Mouse (Mus musculus): ENCODE data around the gene Slc9b1. TPM values are rescaled to one million over a fixed set of nuclear protein-coding genes. Genes with fewer than 3 reads are reported as not detected.

Gene Slc9b1
- total and polyA plus RNA-seq, 2 experiments from 2014 or later: 0.20 TPM; not detected in 1

DNA sequence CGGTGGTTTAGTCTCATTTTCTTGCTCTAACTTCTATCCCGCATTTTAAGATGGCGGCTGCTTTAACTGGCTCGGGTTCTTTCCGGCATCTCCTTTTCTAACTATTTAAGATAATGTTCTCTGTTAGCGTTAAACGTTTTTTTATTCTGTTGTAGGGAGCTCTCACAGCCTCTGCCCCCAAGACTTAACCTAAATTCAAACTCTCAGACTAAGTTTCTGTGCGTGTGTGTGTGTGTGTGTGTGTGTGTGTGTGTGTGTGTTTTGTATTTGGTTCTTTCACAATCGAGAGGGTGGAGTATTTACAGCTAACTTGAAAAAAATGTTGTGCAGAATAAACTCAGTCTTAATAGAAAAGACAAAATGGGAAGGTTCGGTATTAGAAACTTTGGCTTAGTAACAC lies 92.8 kb downstream of the Slc9b1 start:
- no peaks in the 10 kb centered on the region for H3K27me3 ChIP-seq (ENCODE audit: control insufficient read depth, insufficient read depth, low read length)
- peaks cover 9% of the 10 kb centered on the region; the same call in 1 of the 2 replicates for H3K36me3 ChIP-seq (replicated peaks; ENCODE audit: control insufficient read depth, insufficient read depth, low read length)
- H3K9ac ChIP-seq (replicated peaks; ENCODE audit: low read depth, low read length): peak overlapping the region; percentile 96
- peaks cover 31% of the 10 kb centered on the region for H3K4me1 ChIP-seq (ENCODE audit: control insufficient read depth, insufficient read depth)
- no peak for DNase-seq (ENCODE audit: low spot score)
- ATAC-seq (ENCODE audit: insufficient read depth, low read depth): no peak
- WGBS: 7% methylated on average over 10 of the region's 10 CpGs
- H3K9me3 ChIP-seq (replicated peaks; ENCODE audit: control insufficient read depth, low read length): no peaks in the 10 kb centered on the region
- peak overlapping the region; percentile 100 for H3K27ac ChIP-seq (ENCODE audit: low read depth)
- TF ChIP-seq EP300 (IDR thresholded peaks at IDR 0.05; ENCODE audit: low read depth) (no peak), CTCF (IDR thresholded peaks at IDR 0.05; ENCODE audit: low read depth) (no peak)
- H3K4me3 ChIP-seq (ENCODE audit: low read depth, low read length): peak overlapping the region; percentile 68
- peak overlapping the region; percentile 95 for H3K4me2 ChIP-seq (ENCODE audit: low read depth, low read length)

DNA sequence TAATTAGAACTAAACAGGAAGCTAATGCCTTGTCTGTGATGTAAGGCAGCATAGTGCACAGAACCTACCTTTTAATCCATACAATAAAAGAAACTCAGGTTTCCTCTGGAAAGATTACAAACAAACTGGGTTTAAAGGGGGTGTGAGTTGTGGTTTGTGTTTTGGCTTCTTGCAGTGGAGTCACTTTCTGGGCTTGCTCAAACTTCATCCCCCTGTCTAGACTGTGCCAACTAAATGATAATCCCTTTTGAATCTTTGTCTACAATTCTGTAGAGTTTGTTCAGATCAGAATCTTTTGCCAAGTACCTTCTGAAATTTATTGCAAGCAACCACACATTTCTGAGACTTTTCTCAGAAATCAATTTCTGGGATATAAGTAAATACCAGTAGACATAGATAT lies 97.1 kb downstream of the Slc9b1 start:
- Histone ChIP-seq H3K9me3 (replicated peaks; ENCODE audit: control insufficient read depth, low read length) (no peaks in the 10 kb centered on the region), H3K36me3 (replicated peaks; ENCODE audit: control insufficient read depth, insufficient read depth, low read length) (peaks cover 15% of the 10 kb centered on the region; the same call in 1 of the 2 replicates), H3K27me3 (ENCODE audit: control insufficient read depth, insufficient read depth, low read length) (no peaks in the 10 kb centered on the region), H3K4me2 (ENCODE audit: low read depth, low read length) (peak overlapping the region; percentile 2), H3K27ac (ENCODE audit: low read depth) (peak overlapping the region; percentile 51; the same call in 1 of the 2 replicates), H3K4me1 (ENCODE audit: control insufficient read depth, insufficient read depth) (peaks cover 31% of the 10 kb centered on the region), H3K9ac (replicated peaks; ENCODE audit: low read depth, low read length) (no peak overlapping the region), H3K4me3 (ENCODE audit: low read depth, low read length) (no peak overlapping the region)
- no peak for DNase-seq (ENCODE audit: low spot score)
- TF ChIP-seq CTCF (IDR thresholded peaks at IDR 0.05; ENCODE audit: low read depth) (no peak), EP300 (IDR thresholded peaks at IDR 0.05; ENCODE audit: low read depth) (no peak)
- no peak for ATAC-seq (ENCODE audit: insufficient read depth, low read depth)

Other genes starting within 250 kb of the Slc9b1 start
- 2.4 and 6.0 TPM in 2 replicates for gene Cenpe, start 135.5 kb upstream of the Slc9b1 start, total RNA-seq (2014; rRNA removed; ENCODE audit: low replicate concordance)
- gene Cenpe, start 135.5 kb upstream of the Slc9b1 start, polyA plus RNA-seq (2015; fragmentation: Nextera tagmentation; extraction: Ambion mirVana): 4.9 and 5.5 TPM in 2 replicates
- gene Bdh2, start 66.8 kb upstream of the Slc9b1 start, total RNA-seq (2014; rRNA removed; ENCODE audit: low replicate concordance): 3.2 TPM in 1 of 2 replicates, not detected in the other
- 2.7 TPM in 2 replicates for gene Bdh2, start 66.8 kb upstream of the Slc9b1 start, polyA plus RNA-seq (2015; fragmentation: Nextera tagmentation; extraction: Ambion mirVana)
- 0.39 TPM in 1 of 2 replicates, not detected in the other for gene Slc9b2, start 40.3 kb upstream of the Slc9b1 start, total RNA-seq (2014; rRNA removed; ENCODE audit: low replicate concordance)
- 0.11 TPM in 2 replicates for gene Slc9b2, start 40.3 kb upstream of the Slc9b1 start, polyA plus RNA-seq (2015; fragmentation: Nextera tagmentation; extraction: Ambion mirVana)
- 20.7 and 20.8 TPM in 2 replicates for gene Cisd2, start 75.9 kb downstream of the Slc9b1 start, total RNA-seq (2014; rRNA removed; ENCODE audit: low replicate concordance)
- gene Cisd2, start 75.9 kb downstream of the Slc9b1 start, polyA plus RNA-seq (2015; fragmentation: Nextera tagmentation; extraction: Ambion mirVana): 43.0 and 48.2 TPM in 2 replicates
- gene Ube2d3, start 90.1 kb downstream of the Slc9b1 start, total RNA-seq (2014; rRNA removed; ENCODE audit: low replicate concordance): 944 and 1,112 TPM in 2 replicates
- 419 and 429 TPM in 2 replicates for gene Ube2d3, start 90.1 kb downstream of the Slc9b1 start, polyA plus RNA-seq (2015; fragmentation: Nextera tagmentation; extraction: Ambion mirVana)
- 30.1 and 36.0 TPM in 2 replicates for gene Manba, start 137.6 kb downstream of the Slc9b1 start, total RNA-seq (2014; rRNA removed; ENCODE audit: low replicate concordance)
- 19.8 and 20.6 TPM in 2 replicates for gene Manba, start 137.6 kb downstream of the Slc9b1 start, polyA plus RNA-seq (2015; fragmentation: Nextera tagmentation; extraction: Ambion mirVana)